Mouse (Mus musculus) stomach, embryonic 15.5 days (tissue): ENCODE measurements at regions not wholly inside any gene's neighbourhood (a gene's known extent, or its start where the extent isn't known, plus 50 kb on each side); places are given as distances from the start of the nearest gene placed in this dataset.

ENCODE experiments used
- ATAC-seq: fragments of 200-750 bp; cut with Nextera tagmentation; 2 replicates; pipeline ENCODE4 v1.8.0; 2017; ENCODE audit warnings: low read depth, moderate number of reproducible peaks, moderate TSS enrichment; ENCODE audit not compliant: insufficient read depth, low FRiP score
- H3K27ac ChIP-seq: fragments of 300-500 bp; sonication (generic); 2 replicates; pipeline ENCODE4 v1.5.1; 2015; ENCODE audit warnings: mild to moderate bottlenecking, inconsistent platforms
- H3K27me3 ChIP-seq: fragments of 300-500 bp; sonication (generic); replicated peaks from 2 replicates; pipeline ENCODE4 v1.6.1; 2015; ENCODE audit warnings: inconsistent platforms
- H3K36me3 ChIP-seq: fragments of 300-500 bp; sonication (generic); 2 replicates; pipeline ENCODE4 v1.6.1; 2015; ENCODE audit warnings: inconsistent platforms
- H3K4me1 ChIP-seq: fragments of 300-500 bp; sonication (generic); 2 replicates; pipeline ENCODE4 v1.6.1; 2015; ENCODE audit warnings: inconsistent platforms
- H3K4me2 ChIP-seq: fragments of 300-500 bp; sonication (generic); 2 replicates; pipeline ENCODE4 v1.6.1; 2015; ENCODE audit warnings: mild to moderate bottlenecking, inconsistent platforms
- H3K4me3 ChIP-seq: fragments of 300-500 bp; sonication (generic); replicated peaks from 2 replicates; pipeline ENCODE4 v1.5.1; 2015; ENCODE audit warnings: inconsistent platforms
- H3K9ac ChIP-seq: fragments of 300-500 bp; sonication (generic); 2 replicates; pipeline ENCODE4 v1.6.1; 2015; ENCODE audit warnings: inconsistent platforms
- H3K9me3 ChIP-seq: fragments of 300-500 bp; sonication (generic); 2 replicates; pipeline ENCODE4 v1.6.1; 2016; ENCODE audit warnings: inconsistent platforms
- WGBS: fragments of 180-500 bp; shearing (Covaris S2); methylation state at CpG from one replicate; pipeline ENCODE4 v1.1.7; 2015; 5-methylcytosine and 5-hydroxymethylcytosine counted together

- WGBS: 65% methylated on average over 1 of the region's 1 CpGs
- no peak for ATAC-seq
- Histone ChIP-seq H3K27ac (no peak overlapping the region), H3K9me3 (no peaks in the 10 kb centered on the region), H3K4me2 (no peak overlapping the region), H3K27me3 (no peaks in the 10 kb centered on the region), H3K9ac (no peak overlapping the region), H3K4me1 (no peaks in the 10 kb centered on the region), H3K36me3 (no peaks in the 10 kb centered on the region), H3K4me3 (no peak overlapping the region)
These were observed 1347.7 kb upstream of the Zeb2 start for GRCm38 (mm10) chr2:46464913-46465312.

GRCm38 (mm10) chr2:46462670-46463069 lies 1345.5 kb upstream of the Zeb2 start:
- H3K36me3 ChIP-seq: no peaks in the 10 kb centered on the region
- H3K9me3 ChIP-seq: no peaks in the 10 kb centered on the region
- no peak overlapping the region for H3K4me3 ChIP-seq
- no peak overlapping the region for H3K9ac ChIP-seq
- H3K4me1 ChIP-seq: no peaks in the 10 kb centered on the region
- H3K27me3 ChIP-seq: no peaks in the 10 kb centered on the region
- 93% methylated on average over 2 of the region's 2 CpGs for WGBS
- no peak overlapping the region for H3K4me2 ChIP-seq
- ATAC-seq: no peak
- H3K27ac ChIP-seq: no peak overlapping the region

- H3K36me3 ChIP-seq: no peaks in the 10 kb centered on the region
- no peaks in the 10 kb centered on the region for H3K9me3 ChIP-seq
- H3K27ac ChIP-seq: no peak overlapping the region
- WGBS: 23% methylated on average over 6 of the region's 6 CpGs
- H3K27me3 ChIP-seq: no peaks in the 10 kb centered on the region
- no peak overlapping the region for H3K4me3 ChIP-seq
- H3K4me2 ChIP-seq: no peak overlapping the region
- H3K9ac ChIP-seq: no peak overlapping the region
- no peak for ATAC-seq
- H3K4me1 ChIP-seq: no peaks in the 10 kb centered on the region
These were observed 1333.5 kb upstream of the Zeb2 start for GRCm38 (mm10) chr2:46450698-46451097.

GRCm38 (mm10) chr2:46445306-46445705 lies 1328.1 kb upstream of the Zeb2 start:
- H3K4me1 ChIP-seq: peaks cover 9% of the 10 kb centered on the region; the same call in 1 of the 2 replicates
- 73% methylated on average over 3 of the region's 3 CpGs for WGBS

GRCm38 (mm10) chr2:46443686-46444180 lies 1326.5 kb upstream of the Zeb2 start:
- Histone ChIP-seq H3K4me2 (peak overlapping the region; percentile 43), H3K4me1 (peaks cover 9% of the 10 kb centered on the region; the same call in 1 of the 2 replicates), H3K36me3 (no peaks in the 10 kb centered on the region), H3K4me3 (0 out of 2 replicates have a peak overlapping the region, but pooled peaks have one; percentile 12), H3K9ac (no peak overlapping the region), H3K27me3 (no peaks in the 10 kb centered on the region), H3K9me3 (no peaks in the 10 kb centered on the region), H3K27ac (peak overlapping the region; percentile 87)
- 6% methylated on average over 5 of the region's 5 CpGs for WGBS
- ATAC-seq: peak; percentile 67

More at GRCm38 (mm10) chr2:46445306-46445705, 1328.1 kb upstream of the Zeb2 start:
- Histone ChIP-seq H3K4me3 (no peak overlapping the region), H3K27ac (no peak overlapping the region), H3K27me3 (no peaks in the 10 kb centered on the region), H3K9me3 (no peaks in the 10 kb centered on the region), H3K36me3 (no peaks in the 10 kb centered on the region), H3K9ac (no peak overlapping the region), H3K4me2 (no peak overlapping the region)
- ATAC-seq: no peak

GRCm38 (mm10) chr2:46443061-46443685 lies 1326.0 kb upstream of the Zeb2 start:
- Histone ChIP-seq H3K9me3 (no peaks in the 10 kb centered on the region), H3K27me3 (no peaks in the 10 kb centered on the region), H3K9ac (no peak overlapping the region), H3K4me1 (peaks cover 9% of the 10 kb centered on the region; the same call in 1 of the 2 replicates), H3K4me2 (peak overlapping the region; percentile 43), H3K4me3 (0 out of 2 replicates have a peak overlapping the region, but pooled peaks have one; percentile 12), H3K27ac (peak overlapping the region; percentile 87), H3K36me3 (no peaks in the 10 kb centered on the region)
- 11% methylated on average over 6 of the region's 6 CpGs for WGBS
- peak; percentile 90 for ATAC-seq

GRCm38 (mm10) chr2:46442576-46442975 lies 1325.4 kb upstream of the Zeb2 start:
- WGBS: 40% methylated on average over 6 of the region's 6 CpGs
- Histone ChIP-seq H3K27me3 (no peaks in the 10 kb centered on the region), H3K9me3 (no peaks in the 10 kb centered on the region), H3K4me1 (peaks cover 9% of the 10 kb centered on the region; the same call in 1 of the 2 replicates), H3K36me3 (no peaks in the 10 kb centered on the region), H3K9ac (no peak overlapping the region), H3K4me2 (peak overlapping the region; percentile 43; the same call in 1 of the 2 replicates), H3K27ac (peak overlapping the region; percentile 87), H3K4me3 (no peak overlapping the region)
- no peak for ATAC-seq

GRCm38 (mm10) chr2:46441927-46442326 lies 1324.7 kb upstream of the Zeb2 start:
- no peak for ATAC-seq
- H3K4me2 ChIP-seq: no peak overlapping the region

GRCm38 (mm10) chr2:46441348-46441747 lies 1324.2 kb upstream of the Zeb2 start:
- Histone ChIP-seq H3K27me3 (no peaks in the 10 kb centered on the region), H3K9me3 (no peaks in the 10 kb centered on the region), H3K9ac (no peak overlapping the region), H3K27ac (no peak overlapping the region), H3K4me2 (no peak overlapping the region), H3K36me3 (no peaks in the 10 kb centered on the region), H3K4me3 (no peak overlapping the region), H3K4me1 (peaks cover 9% of the 10 kb centered on the region; the same call in 1 of the 2 replicates)
- ATAC-seq: no peak
- 81% methylated on average over 5 of the region's 5 CpGs for WGBS

More at GRCm38 (mm10) chr2:46441927-46442326, 1324.7 kb upstream of the Zeb2 start:
- no peaks in the 10 kb centered on the region for H3K27me3 ChIP-seq
- H3K4me3 ChIP-seq: no peak overlapping the region
- H3K9me3 ChIP-seq: no peaks in the 10 kb centered on the region
- no peaks in the 10 kb centered on the region for H3K36me3 ChIP-seq
- no peak overlapping the region for H3K9ac ChIP-seq
- no peak overlapping the region for H3K27ac ChIP-seq
- H3K4me1 ChIP-seq: peaks cover 9% of the 10 kb centered on the region; the same call in 1 of the 2 replicates
- 86% methylated on average over 8 of the region's 8 CpGs for WGBS

- ATAC-seq: no peak
- H3K9me3 ChIP-seq: no peaks in the 10 kb centered on the region
- no peak overlapping the region for H3K4me2 ChIP-seq
- 80% methylated on average over 2 of the region's 2 CpGs for WGBS
- H3K27ac ChIP-seq: no peak overlapping the region
- H3K27me3 ChIP-seq: no peaks in the 10 kb centered on the region
- H3K4me1 ChIP-seq: peaks cover 9% of the 10 kb centered on the region; the same call in 1 of the 2 replicates
- H3K36me3 ChIP-seq: no peaks in the 10 kb centered on the region
- H3K9ac ChIP-seq: no peak overlapping the region
- no peak overlapping the region for H3K4me3 ChIP-seq
These were observed 1322.8 kb upstream of the Zeb2 start for GRCm38 (mm10) chr2:46440038-46440437.

GRCm38 (mm10) chr2:46418281-46418680 lies 1301.1 kb upstream of the Zeb2 start:
- Histone ChIP-seq H3K9me3 (no peaks in the 10 kb centered on the region), H3K4me2 (no peak overlapping the region), H3K27ac (no peak overlapping the region), H3K36me3 (no peaks in the 10 kb centered on the region), H3K27me3 (no peaks in the 10 kb centered on the region), H3K9ac (no peak overlapping the region), H3K4me3 (no peak overlapping the region), H3K4me1 (no peaks in the 10 kb centered on the region)
- WGBS: 85% methylated on average over 1 of the region's 1 CpGs
- ATAC-seq: no peak

- no peaks in the 10 kb centered on the region for H3K4me1 ChIP-seq
- H3K27ac ChIP-seq: no peak overlapping the region
- H3K4me3 ChIP-seq: no peak overlapping the region
- ATAC-seq: no peak
- WGBS: 79% methylated on average over 1 of the region's 1 CpGs
- no peaks in the 10 kb centered on the region for H3K36me3 ChIP-seq
- no peak overlapping the region for H3K9ac ChIP-seq
- H3K4me2 ChIP-seq: no peak overlapping the region
- no peaks in the 10 kb centered on the region for H3K27me3 ChIP-seq
- H3K9me3 ChIP-seq: no peaks in the 10 kb centered on the region
These were observed 1285.3 kb upstream of the Zeb2 start for GRCm38 (mm10) chr2:46402373-46403114.
